Mouse (Mus musculus) layer of hippocampus, adult 11-12 months (tissue): ENCODE measurements around the gene Kif6.

Experiments used
- DNase-seq: peaks from one replicate; pipeline ENCODE4 v3.0.0; 2022; ENCODE audit warnings: low spot score

Gene Kif6

DNA sequence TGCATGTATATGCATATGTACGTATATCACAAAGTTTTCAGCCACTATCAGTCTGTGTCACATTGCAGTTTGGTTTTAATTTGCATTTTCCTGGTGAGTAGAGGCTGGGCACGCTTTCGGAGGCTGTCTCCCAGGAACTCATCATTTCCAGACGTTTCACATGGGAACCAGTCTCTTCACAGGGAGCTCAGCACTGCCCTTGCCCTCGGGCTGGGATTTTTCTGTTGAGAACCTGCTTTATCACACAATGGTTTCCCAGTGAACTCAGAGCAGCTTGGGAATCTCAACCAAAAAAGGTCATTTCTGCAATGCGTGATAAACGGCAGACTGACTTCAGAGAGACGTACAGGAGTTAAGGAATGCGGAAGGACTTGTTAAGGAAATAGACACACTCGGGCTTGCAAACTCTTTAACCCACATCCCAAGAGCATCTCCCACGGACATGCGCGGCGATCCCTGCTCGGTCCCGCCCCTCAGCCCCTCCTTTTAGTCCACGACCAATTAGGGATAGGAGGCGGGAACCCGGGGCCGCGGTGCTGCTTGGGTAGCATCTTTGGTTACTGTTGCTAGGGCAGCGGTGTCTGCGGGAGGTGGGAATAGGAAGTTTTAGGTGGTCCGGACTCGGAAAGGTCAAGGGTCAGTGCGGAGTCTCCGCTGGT, at the start of gene Kif6:
Gene Kif6 (plus strand): TSS at position 560 of the 659 bp plus-strand sequence.
- peak; percentile 89 for DNase-seq

DNA sequence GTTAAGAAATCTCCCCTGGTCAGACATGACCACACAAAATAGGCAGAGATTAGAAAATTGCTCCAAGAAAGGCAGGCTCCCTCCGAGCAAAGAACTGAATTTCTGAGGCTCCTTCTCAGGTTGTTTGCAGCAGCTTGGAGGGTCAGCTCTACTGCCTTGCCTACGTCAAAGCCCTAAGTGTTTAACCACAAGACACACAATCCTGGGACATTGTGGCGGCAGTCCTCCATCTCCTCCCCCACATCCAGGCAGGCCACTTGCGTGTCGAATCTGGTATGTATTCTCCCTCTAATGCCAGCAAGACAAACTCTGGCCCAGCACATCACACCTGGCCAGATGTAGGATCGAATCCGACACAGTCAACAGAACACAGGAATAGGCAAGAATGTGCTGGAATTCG, 46.2 kb upstream of the Kif6 start:
- DNase-seq: no peak

DNA sequence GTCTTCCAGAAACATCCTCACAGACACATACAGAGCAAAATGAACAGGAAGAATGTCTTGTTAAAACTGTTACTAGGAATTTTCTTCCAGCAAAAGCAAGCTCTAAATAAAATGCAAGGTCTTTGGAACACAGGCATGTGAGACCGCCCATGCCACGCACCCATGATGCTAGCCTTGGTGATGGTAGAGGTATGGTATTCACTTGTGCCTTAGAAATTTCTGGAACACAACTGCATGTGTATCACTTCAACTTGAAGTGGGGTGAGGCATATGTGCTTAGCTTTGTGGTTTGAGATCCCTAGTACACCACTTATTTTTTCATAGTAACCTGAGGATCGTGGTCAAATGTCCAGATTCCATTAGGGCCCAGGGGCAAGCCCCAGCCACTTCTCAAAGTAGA, 37.6 kb upstream of the Kif6 start:
- DNase-seq: no peak

DNA sequence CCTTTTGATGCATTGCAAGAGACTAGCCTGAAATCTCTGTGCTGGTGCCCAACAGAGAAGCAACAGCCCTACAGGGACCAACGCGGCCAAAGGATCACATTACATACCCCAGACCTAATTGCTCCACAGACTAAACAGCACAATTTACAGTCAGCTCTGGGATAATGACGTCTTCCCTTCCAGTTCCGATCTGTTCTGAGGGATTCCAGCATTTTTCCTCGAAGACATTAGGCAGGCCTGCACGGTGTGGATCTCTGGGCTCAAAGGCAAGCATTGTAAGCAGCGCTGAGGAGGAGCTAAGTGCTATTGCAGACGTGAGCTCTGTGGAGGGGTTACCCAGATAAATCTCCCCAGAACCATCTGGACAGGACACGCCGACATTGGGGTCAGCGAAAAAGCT, 32.5 kb upstream of the Kif6 start:
- DNase-seq: no peak

DNA sequence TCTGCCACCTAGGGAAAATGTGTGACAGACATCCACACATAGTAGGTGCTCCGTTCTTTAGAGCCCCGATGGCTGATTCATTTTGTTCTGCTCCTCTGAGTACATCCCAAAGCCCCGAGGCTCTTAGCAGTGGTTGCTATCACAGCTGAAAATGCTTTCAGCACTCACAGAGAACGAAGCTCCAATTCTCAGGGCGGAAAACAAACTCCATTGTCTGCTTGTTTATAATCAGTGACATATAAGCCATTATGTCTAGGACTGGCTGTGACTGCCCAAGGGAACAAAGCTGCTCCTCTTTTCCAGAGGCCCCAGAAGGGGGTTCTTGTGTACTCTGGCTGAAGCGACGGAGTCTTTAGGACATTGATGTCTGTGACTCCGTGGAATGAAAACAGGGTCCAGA, 24.9 kb upstream of the Kif6 start:
- peak; percentile 52 for DNase-seq

DNA sequence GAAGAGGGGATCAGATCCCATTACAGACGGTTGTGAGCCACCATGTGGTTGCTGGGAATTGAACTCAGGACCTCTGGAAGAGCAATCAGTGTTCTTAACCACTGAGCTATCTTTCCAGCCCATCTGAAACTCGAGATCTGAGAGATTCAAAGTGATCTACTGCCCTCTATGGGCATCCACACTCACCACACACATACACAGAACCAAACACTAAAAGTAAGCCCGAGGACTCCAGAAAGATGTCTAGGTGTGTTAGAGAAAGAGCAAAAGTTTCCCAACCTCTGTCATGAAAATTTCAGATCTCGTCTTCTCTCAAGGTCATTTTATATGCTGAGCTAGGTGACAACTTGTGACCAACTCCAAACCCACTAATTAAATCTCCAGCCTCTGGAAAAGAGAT, 9.5 kb upstream of the Kif6 start:
- no peak for DNase-seq

DNA sequence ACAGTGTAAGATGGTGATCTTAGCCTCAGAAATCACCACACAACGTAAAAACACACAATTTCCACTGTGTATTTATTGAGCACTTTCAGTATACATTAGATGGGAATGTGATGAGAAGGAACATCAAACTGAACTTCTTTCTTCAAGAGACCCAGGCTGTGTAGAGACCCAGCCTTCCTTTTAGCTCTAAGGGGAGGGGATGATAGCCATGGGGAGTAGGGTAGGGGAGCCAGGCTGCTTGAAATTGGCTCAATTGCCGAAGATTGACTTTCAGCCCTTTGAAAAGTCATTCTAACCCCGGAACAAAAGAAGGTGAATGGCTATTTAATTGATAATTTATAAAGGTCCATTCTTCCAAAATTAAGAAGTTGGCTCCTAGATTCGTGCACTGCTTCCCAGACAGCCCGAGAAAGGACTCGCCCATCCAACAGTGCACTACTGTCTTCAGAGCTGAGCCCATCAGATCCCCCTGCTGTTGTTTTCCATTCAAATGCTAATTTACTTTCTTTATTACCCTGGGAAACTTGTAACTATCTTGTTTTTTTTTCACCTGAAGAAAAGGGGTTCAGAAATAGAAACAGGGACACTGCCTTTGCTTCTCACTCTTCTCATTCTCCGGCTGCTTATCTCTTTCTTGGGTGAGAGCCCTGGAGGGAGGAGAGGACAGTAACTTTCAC, 7.4 kb upstream of the Kif6 start:
- no peak for DNase-seq

DNA sequence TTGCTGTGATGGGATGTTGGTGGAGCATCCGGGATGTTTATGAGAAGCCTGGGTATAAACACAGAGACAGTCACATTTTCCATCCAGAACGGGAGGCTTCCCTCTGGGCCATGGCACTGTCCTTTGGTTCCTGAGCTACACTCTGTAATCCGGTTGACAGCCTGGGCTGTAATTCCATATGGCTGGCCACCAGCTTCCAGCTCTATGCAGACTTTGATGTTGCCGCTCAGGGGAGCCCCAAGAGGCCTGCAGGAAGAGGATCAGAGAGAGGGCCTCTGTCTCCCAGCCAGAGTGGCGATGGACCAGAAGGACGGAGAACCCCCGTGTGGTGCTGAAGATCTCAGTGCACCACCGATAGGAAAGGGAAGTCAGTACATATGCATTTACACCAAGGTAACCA, 4.6 kb upstream of the Kif6 start:
- DNase-seq: no peak

DNA sequence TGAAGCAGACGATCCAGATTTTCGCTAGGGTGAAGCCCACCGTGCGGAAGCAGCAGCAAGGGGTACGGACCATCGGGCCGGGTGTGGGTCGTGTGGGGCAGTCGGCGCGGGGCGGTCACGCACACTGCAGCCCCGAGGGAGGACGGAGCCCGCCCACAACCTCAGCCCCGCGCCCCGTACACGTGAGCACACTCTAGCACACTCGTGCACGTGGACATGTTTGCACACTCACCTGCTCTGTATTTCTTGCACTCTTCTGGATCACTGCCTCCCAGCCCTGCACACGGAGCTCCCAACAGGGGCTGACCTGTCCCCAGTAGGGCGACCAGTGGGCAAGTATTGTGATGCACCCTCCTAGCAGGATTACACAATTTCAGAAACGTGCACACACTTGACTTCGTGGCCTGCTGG, 310 bp downstream of the Kif6 start:
- no peak for DNase-seq

DNA sequence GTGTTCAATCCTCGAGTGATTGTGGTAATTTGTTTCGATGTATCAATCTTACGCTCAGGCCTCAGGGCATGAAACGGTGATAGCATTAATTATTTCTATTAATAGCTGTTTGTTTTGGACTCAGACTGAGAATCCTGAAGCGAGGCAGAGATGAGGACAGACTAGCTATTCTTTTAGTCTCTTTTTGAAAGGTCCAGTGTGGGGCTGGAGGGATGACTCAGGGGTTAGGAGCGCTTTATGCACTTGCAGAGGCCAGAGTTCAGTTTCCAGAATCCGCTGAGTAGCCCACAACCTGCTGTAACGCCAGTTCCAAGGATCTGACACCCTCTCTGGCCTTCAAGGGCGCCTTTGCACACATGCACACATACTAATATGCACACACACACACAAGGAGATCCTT, 9.6 kb downstream of the Kif6 start:
- peak; percentile 25 for DNase-seq

DNA sequence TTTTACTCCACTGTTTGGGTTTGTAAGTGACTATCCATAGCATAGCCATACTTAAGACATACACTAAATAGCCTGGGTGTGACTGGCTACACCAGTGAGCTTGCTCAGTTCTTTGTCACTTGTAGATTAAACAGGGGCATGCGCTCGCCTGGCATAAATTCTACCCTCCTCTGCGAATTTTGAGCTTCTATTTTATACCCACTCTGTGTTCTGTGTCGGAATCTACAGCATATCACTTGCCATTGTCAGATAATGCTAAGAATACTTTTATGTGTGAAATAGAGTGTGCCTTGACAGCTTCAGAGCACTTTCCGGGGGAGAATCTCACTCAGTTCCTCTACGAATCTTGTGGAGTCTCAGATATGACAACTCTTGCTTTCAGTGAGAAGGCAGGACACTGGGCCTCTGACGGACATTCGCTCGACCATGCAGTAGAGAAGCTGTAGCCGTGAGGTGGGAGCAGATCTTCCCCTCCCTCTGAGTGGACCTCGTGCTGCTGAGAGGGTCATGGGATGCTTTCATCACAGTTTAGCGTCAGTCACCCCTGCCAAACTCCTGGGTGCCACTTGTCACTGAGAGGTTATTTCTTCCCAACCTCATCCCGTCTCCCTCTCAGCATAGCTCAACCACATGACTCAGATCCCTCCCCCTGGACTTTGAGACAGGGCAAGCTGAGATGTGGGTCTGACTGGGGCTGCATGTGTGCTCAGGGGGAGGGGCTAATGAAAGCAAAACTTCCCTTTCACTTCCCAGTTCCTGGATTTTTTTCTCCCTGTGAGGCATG, 12.3 kb downstream of the Kif6 start:
- no peak for DNase-seq

DNA sequence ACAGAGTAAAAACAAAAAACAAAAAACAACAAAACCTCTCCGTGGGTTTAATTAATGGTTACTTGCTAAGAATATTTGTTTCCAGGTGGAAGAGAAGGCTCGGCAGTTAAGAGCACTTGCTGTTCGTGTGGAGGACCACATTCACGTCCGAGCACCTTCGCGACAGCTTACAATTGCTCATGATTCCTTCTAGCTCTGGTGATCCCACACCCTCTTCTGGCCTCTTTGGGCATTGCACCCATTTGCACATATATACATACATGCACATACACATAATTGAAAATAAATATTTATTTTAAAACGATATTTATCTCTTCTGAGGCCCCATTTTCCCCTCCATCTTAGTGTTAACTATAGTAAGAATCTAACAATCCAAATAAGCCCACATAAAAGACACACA, 13.9 kb downstream of the Kif6 start:
- DNase-seq: no peak

DNA sequence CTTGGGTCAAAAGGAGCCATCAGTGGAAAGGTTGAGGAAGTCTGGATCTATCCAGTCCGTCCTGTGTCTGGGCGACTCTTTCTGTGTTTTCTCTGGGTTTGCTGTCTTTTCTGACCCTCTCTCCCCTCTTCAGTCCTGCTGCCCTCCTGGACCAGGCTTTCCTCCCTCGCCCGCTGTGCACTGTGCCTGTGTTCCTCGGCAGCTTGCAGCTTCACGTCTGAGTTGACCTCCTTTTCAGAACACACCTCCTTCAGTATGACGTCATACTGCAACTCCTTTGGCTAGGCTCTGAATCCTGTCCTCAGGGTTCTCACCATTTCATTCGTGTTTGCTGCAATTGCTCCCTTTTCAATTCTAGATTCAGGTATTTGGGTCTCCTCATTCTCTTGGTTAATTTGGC, 18.1 kb downstream of the Kif6 start:
- no peak for DNase-seq

DNA sequence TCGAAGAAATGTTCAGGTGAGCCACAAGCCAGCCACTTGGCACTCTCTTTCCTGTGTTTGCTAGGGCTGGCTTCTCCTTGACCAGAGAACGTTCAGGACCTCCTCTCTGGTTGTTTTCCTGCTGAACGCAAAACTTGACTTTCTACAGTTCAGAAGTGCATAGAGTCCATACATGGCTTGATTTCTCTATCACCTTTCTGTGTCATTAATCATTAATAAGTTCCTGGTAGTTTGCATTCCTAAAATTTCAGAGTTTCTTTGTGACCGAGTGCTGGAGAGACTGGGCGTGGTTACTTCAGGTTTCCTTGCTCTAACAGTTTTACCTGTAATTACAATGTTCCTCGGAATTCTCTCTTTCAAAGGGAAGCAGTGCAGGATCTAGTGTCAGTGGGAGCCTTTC, 27.0 kb downstream of the Kif6 start:
- no peak for DNase-seq

DNA sequence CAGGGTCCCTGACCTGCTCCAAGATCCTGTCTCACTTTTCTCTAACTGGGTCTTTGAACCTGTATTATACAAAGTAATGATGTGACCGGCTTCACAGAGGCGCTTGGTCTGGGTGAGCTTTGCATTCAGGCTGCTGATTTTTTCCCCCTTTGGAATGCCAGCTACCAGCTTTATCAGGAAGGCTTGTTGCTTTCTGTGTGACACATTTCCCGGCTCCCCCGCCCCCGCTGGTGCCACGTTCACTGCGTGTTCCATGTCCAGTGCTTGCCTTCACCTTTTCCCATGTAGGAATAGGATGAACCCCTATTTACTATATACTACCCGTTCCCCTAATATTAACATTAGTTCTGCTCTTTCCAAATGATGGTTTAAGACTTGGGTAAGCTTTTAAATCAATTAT, 27.4 kb downstream of the Kif6 start:
- no peak for DNase-seq

DNA sequence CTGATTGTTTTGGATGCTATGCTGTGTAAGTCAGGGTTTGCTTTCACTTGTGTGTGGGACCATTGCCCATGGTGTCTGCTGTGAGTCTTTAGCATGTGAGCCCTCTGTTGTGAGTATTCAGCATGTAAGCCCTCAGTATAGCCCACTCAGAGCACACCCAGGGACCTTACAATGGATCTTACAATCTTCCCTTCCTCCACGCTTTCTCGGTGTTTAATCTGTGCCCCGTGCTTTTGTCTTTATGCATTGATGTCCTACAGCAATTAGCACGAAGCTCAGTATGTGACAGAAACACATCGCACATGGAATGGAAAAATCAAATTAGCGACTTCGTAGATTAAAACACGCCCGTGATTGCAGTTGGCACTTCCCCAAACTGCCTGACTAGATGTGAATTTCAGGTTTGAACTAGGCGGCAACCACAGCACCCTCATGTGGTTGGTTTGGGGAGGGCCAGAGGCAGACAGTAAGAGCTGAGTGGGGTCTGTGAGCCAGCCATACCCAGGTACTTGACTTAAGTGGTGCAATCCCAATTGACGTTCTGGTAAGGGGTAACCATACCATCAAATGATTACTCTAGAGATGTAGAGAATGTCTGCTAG, 28.1 kb downstream of the Kif6 start:
- peak; percentile 64 for DNase-seq

DNA sequence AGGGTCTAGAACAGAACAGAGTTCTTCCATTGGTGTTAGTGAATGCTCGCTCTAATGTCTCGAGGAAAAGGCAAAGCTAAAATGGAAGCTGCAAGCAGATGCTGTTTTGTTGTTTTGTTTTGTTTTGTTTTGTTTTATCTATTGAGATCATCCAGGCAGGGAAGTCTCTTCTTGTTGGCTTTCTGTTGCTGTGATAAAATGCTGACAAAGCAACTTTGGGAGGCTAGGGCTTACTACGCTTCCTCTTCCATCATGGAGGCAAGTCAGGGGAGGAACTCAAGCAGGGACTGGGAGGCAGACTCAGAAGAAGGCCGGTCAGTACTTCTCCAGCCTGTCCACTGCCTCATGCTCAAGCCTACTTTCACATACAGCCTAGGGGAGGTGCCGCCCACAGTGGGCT, 31.3 kb downstream of the Kif6 start:
- DNase-seq: no peak

DNA sequence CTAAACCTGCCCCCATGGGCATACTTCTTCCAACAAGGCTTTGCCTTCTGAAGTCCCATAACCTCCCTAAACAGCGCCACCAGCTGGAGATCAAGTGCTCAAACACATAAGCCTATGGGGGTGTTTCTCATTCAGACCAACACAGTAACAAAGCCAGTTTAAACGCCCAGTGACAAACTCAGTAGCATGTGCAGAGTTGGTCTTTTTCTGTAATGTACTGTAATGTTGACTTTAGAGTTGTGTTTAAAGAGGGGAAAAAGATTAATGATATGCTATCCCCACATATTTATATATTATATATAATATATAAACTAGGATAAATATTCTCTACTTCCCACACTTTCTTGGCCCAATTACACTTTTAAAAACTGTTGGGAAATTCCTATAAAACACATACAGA, 34.0 kb downstream of the Kif6 start:
- DNase-seq: no peak

DNA sequence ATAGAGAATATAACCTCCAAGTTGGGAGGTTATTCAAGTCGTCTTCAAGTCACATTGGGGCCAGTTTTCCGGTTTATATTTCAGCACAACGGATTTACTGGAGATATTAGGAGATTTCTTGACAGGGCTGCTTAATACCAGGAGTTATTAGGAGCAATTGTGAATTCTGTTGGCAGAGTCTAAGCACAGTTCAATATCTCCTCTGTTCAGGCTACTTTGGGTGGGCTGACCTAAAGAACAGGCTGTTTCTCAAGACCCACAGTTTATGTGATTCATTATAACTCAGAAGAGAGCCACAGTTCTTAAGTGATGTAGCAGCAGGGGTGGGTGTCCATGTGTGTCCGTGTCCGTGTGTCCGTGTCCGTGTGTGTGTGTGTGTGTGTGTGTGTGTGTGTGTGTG, 34.5 kb downstream of the Kif6 start:
- DNase-seq: no peak

DNA sequence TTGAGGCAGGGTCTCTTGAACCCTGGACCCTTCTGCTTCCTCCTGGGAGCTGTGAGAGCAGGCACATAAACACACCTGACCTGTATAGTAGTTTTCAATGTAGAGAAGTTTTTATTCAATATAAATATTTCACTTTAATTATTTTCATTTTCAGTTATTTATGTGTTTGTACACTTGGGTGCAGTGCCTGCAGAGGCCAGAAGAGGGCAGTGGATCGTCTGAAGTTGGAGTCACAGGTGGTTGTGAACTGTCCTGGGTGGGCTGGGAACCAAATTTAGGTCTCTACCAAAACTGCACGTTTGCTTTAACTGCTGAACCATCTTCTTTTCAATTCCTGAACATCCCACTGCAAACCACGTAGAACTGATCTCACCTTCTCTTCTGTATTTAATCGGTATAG, 35.4 kb downstream of the Kif6 start:
- no peak for DNase-seq

DNA sequence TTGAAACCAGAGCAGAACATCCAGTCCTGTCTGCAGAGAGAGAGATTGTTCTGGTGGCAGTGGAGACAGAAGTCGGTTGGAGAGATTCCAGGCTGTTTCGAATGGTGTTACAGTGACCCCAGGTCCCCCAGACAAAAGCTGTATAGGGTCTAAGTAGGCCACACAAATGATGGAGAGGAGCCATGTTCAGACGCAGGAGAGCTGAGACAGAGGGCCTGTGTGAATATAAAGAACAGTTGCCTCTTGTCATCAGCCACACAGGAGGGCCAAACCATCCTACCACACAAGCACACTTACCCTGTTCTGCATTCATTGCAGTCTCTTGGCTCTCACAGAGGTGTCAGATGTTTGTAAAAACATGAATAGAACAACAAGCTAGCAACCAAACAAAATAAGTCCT, 37.4 kb downstream of the Kif6 start:
- peak; percentile 39 for DNase-seq

DNA sequence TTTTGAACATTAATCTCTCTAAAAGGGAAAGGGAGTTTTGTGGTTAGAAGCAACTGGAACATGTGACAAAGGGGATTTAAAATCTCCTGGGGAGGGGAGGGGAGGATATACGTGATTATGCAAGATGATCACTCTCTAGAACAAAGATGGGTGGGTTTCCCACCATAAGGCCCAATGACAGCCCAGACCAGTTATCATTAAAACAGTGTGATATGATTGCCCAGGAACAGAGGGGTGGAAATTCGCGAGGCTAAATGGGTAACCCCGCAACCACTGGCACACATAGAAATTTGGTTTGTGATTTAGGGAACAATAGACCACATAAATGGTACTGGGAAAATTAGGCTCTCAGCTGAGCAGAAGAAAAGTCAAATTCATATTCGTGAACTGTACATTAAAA, 37.9 kb downstream of the Kif6 start:
- DNase-seq: no peak

DNA sequence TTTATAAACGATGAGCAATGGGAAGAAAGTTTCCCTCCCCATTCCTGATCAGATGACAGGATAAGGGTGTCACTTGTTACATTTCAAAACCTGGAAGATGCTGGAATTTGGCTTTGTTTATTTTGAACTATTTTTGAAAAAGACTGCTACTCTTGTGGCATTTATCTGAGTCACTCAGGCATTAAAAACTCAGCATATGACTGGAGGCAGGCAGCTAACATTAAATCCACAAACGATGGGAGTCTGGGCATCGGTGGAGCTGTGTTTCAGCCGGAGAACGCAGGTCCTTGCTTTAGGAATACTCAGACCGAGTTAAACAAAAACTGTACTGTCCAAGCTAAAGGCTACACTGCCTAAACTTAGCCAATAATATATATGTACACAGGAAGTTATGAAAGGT, 46.7 kb downstream of the Kif6 start:
- DNase-seq: no peak
